Mouse (Mus musculus) E14TG2a.4 (cell line): ENCODE data around the gene Sel1l3.

Source experiments
- CTCF ChIP-seq: conservative IDR thresholded peaks from 2 replicates; pipeline ENCODE4 v1.5.1; 2014; ENCODE audit warnings: low read length
- POU5F1 ChIP-seq: IDR thresholded peaks from 2 replicates; pipeline ENCODE4 v1.6.1; 2014; ENCODE audit warnings: low read length, borderline replicate concordance

- TF ChIP-seq CTCF (no peak), POU5F1 (no peak)
Measured at GRCm38 (mm10) chr5:53159166-53159565, 54.6 kb downstream of the Sel1l3 start.
